Mouse (Mus musculus) neutrophil, adult 5-6 weeks (primary cell): ENCODE results near the gene Tex13c3. TPM values are rescaled to one million over a fixed set of nuclear protein-coding genes. Genes with fewer than 3 reads are reported as not detected.
"Not testable (repeated sequence)": the region's sequence is repeated elsewhere in the genome, so short reads cannot be mapped to it uniquely, and the experiment has no call there.

Experiments used
- ATAC-seq: fragments of 151-379, 151-347 bp; 2 replicates; pipeline ENCODE4 v1.8.0; 2017; ENCODE audit warnings: mild to moderate bottlenecking, moderate TSS enrichment; ENCODE audit not compliant: insufficient number of reproducible peaks, poor library complexity, low FRiP score, severe bottlenecking; ENCODE audit errors: extremely low read depth
- total RNA-seq: library from RNA; stranded (forward); fragments of 200-1000 nt; gene quantifications from 2 replicates; pipeline ENCODE4 v1.2.3, GENCODE M21; 2017

Tex13c3 gene
- not detected in 2 replicates for total RNA-seq

DNA sequence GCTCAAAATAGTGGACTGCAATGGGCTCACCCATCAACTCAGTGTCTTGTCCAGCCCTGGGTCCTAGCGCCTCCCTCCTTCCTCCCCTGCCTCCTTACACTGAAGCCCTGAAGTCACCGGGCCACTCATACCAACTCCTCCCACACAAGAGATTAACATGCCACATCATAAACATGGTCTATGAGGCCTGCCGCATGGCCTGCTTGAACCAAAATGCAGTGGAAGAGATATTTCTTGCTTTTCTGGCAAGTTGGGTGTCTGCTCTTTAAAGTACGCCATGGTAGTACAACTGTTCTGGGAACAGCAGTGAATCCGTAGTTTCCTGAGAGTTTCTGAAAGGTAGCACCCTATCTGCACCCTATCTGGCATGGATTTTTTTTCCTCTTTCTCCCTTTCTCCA lies at the start of gene Tex13c3:
TSS of gene Tex13c3 (minus strand) at position 101 of the 400 bp plus-strand sequence.
- not testable (repeated sequence) for ATAC-seq

- no peak for ATAC-seq
These were observed 8.6 kb upstream of the Tex13c3 start for GRCm38 (mm10) chrX:19489731-19490130.
